Mouse (Mus musculus) adrenal gland, adult 8-10 months (tissue): Measurements from ENCODE around the gene Aifm3. TPM values are rescaled to one million over a fixed set of nuclear protein-coding genes. Genes with fewer than 3 reads are reported as not detected.
"Not testable (repeated sequence)": the region's sequence is repeated elsewhere in the genome, so short reads cannot be mapped to it uniquely, and the experiment has no call there.

Source experiments
- DNase-seq: peaks from one replicate; pipeline ENCODE4 v3.0.0; 2022
- total RNA-seq, 4 experiments: library from RNA; stranded (reverse); gene quantifications; 2 replicates each; pipeline ENCODE4 v1.2.4; 2022

The Aifm3 gene
- total RNA-seq, 4 experiments from 2014 or later, result 7.9 to 47.0 (median 29.0) TPM

- DNase-seq, result not testable (repeated sequence)
Observed at GRCm38 (mm10) chr16:17554702-17555101, 65.3 kb downstream of the Aifm3 start.

- no peak for DNase-seq
Observed at GRCm38 (mm10) chr16:17556180-17556579, 66.8 kb downstream of the Aifm3 start.

DNA sequence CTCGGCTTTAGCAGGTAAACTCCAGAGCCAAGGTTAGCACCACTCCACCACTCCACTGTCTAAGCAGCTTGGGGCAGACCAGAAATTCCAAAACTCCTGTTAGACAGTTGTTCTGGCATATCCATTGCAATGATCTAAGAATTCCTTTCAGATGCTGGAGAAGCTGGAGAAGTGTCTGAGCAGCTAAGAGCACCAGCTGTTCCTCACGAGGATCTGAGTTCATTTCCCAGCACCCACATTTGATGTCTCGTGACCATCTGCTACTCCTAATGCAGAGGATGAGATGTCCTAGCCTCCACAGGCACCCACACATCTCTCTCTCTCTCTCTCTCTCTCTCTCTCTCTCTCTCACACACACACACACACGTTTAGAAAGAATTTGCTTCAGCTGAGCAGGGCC is 67.5 kb downstream of the Aifm3 start:
- DNase-seq, result no peak

Other genes with a start within 250 kb of the Aifm3 start
- gene Tmem191c, start 213.5 kb upstream of the Aifm3 start, total RNA-seq, result 10 to 100 TPM in 3 of 4 experiments, 1 to 10 TPM in 1; 9.3 to 30.7 (median 19.6) TPM
- gene Serpind1, start 158.2 kb upstream of the Aifm3 start, total RNA-seq, result under 1 TPM; 0.15 to 0.52 (median 0.35) TPM
- gene Snap29, start 83.6 kb upstream of the Aifm3 start, total RNA-seq, result 10 to 100 TPM; 26.7 to 32.4 (median 29.4) TPM
- 100 to 1,000 TPM in 2 of 4 experiments, 10 to 100 TPM in 2; 86.3 to 111 (median 102) TPM for gene Pi4ka, start 83.3 kb upstream of the Aifm3 start, total RNA-seq
- gene Crkl, start 37.6 kb upstream of the Aifm3 start, total RNA-seq, result 10 to 100 TPM; 27.7 to 38.9 (median 36.1) TPM
- gene Lztr1, start 19.1 kb downstream of the Aifm3 start, total RNA-seq, result 100 to 1,000 TPM in 2 of 4 experiments, 10 to 100 TPM in 2; 64.4 to 118 (median 88.8) TPM
- gene Thap7, start 41.5 kb downstream of the Aifm3 start, total RNA-seq, result 10 to 100 TPM; 40.6 to 51.2 (median 45.5) TPM
- under 1 TPM in 3 of 4 experiments, not detected in 1; 0.12 to 0.46 (median 0.34) TPM for gene Lrrc74b, start 71.6 kb downstream of the Aifm3 start, total RNA-seq
- gene P2rx6, start 72.3 kb downstream of the Aifm3 start, total RNA-seq, result 1 to 10 TPM in 2 of 4 experiments, under 1 TPM in 2; 0.55 to 2.9 (median 1.6) TPM
- 10 to 100 TPM in 3 of 4 experiments, 1 to 10 TPM in 1; 7.9 to 47.4 (median 28.9) TPM for gene Slc7a4, start 93.6 kb downstream of the Aifm3 start, total RNA-seq
- gene Smpd4, start 129.7 kb downstream of the Aifm3 start, total RNA-seq, result 10 to 100 TPM; 33.4 to 48.2 (median 40.4) TPM
- 1 to 10 TPM in 3 of 4 experiments, under 1 TPM in 1; 0.81 to 3.8 (median 2.1) TPM for gene Ccdc74a, start 156.9 kb downstream of the Aifm3 start, total RNA-seq
- 10 to 100 TPM; 54.1 to 95.8 (median 62.0) TPM for gene Med15, start 243.3 kb downstream of the Aifm3 start, total RNA-seq